Mouse (Mus musculus) urinary bladder, postnatal 14 days (tissue): ENCODE measurements around the gene Tulp2.
"Not testable (repeated sequence)": the region's sequence is repeated elsewhere in the genome, so short reads cannot be mapped to it uniquely, and the experiment has no call there.

ENCODE experiments used
- DNase-seq: peaks from one replicate; pipeline ENCODE4 v3.0.0; 2021; ENCODE audit warnings: low spot score

Tulp2 gene

DNA sequence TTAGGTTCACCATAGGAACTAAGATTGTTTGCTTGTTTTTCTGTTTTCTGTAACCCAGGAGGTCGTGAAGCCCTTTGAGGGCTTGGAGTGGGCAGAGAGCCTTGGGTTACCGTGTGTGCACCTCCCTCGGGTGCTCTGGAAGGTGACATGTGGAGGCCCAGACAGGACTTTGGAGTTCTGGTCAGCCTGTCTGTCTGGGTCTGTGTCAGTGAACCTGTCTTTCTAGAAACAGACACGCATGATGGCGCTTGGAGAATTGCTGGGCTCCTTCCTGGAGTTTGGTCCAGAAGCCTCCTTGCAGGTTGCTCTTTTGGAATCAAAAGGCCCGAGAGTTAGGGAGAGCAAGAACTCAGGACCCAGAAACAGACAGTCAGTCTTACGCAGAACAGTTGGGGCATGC lies 21.3 kb upstream of the Tulp2 start:
- DNase-seq, result no peak

DNA sequence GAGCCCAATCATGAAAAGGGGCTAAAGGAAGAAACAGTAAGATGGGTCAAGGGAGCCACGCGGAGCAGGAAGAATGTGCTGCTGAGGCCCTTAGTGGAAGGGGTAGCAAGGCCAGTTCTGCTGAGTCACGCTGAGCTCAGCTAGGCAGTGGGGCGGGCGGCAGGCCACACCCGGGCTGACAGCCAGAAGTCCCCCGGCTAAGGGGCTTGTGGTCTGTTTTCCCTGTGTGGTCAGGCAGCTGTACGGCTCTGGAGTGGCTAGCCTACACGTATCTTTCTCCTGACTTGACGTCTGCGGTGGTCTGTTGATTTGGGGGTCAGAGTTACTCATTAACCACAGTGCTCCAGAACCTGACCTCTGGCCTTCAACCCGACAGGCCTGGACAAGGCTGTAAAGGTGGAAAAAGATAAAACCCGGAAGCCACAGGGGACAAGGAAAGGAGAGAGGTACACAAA lies 20.8 kb upstream of the Tulp2 start:
- peak; percentile 84 for DNase-seq

DNA sequence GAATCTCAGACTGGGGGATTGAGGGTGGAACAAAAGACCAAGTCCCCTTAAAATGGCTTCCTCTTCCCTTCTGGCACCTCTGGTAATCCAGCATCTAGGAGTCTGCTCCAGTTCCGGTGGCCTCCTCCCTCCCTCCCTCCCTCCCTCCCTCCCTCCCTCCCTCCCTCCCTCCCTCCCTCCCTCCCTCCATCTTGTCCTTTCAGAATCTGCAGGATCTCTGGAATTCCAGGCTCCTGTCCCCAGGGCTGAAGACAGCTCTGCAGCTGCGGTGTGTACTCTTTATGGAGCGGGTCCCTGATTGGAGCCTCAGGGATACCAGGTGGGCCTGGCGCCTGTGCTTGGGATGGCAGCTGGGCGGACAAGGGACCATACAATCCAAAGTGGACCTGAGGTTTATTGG lies 20.4 kb upstream of the Tulp2 start:
- no peak for DNase-seq

DNA sequence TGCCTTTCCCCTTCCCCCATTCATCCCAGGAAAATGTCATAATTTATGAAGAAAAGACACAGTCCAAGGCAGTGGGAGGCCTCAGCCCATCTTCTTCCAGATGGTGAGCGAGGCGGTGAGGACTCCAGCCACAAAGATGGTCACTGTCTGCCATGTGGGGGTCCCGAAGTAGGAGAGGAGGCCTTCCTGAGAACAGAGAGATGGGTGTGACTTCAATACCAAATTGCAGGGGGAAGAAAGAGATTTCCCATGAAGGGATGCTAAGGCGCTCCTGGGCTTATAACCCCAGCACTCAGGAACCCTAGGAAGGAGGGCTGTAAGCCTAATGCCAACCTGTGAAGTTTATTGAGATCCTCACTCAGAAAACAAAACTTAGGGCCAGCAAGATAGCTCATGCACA lies 19.9 kb upstream of the Tulp2 start:
- DNase-seq, result no peak

DNA sequence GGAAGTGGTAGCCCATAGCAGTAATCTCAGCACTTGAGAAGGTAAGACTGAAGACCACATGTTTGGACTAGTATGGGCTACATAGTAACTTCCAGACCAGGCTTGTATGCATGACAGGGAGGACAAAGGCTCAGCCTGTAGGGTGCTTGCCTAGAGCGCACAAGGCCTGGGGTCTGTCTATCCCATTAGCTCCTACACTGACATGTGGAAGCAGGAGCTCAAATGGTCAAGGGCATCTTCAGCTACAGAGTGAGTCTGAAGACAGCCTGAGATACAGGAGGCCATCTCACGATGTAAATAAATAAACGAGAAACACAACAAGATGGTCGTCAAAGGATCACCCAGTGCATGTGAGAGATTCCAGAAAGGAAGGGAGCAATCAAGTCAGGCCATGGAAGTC lies 19.4 kb upstream of the Tulp2 start:
- DNase-seq, result no peak

DNA sequence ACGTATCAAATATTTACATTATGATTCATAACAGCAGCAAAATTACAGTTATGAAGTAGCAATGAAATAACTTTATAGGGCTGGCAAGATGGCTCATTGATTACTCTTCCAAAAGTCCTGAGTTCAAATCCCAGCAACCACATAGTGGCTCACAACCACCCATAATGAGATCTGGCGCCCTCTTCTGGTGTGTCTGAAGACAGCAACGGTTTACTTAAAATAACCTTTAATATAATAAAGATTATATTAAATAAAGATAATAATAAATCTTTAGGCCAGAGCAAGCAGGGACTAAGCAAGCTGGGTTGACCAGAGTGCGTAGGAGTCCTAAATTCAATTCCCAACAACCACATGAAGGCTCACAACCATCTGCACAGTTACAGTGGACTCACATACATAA lies 18.8 kb upstream of the Tulp2 start:
- DNase-seq, result not testable (repeated sequence)

DNA sequence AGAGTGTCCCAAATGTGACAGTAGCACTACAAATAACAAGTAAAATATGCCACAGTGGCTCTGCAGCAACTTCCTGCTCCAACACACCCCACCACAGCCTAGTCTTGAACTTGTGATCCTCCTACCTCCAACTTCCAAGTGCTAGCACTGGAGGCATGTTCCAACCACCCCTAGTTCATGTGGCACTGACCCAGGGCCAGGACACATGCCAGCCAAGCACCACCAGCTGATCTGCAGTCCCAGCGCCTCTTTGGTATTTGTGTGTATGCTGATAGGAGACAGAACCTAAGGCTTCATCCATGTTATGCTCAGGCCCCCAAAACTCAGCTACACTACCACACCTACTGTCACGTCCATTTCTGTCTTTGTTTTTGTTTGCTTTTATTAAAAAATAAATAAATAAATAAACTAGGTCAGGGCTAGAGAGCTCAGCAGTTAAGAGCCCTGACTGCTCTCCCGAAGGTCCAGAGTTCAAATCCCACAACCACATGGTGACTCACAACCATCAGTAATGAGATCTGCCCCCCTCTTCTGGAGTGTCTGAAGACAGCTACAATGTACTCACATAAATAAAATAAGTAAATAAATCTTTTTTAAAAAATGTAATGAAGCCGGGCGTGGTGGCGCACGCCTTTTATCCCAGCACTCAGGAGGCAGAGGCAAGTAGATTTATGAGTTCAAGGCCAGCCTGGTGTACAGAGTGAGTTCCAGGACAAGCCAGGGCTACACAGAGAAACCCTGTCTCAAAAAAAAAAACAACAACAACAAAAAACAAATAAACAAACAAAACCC lies 17.5 kb upstream of the Tulp2 start:
- no peak for DNase-seq

DNA sequence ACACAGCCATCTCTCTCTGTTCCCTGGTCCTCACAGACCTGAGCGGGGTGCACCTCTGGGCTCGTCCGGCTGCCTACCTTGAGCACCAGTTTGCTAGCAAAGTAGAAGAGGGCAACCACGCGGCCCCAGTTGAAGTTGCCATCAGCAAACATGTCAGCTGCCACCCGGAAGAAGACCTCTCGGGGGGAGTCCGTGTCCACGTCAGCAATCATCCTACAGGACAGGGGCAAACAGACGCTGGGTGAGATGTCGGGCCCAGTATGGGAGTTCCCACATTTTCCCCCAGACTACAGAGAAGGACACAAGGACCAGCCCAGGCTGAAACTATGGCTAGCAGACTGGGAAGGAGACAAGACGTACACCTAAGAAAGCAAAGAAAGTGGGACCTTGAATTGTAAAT lies 16.6 kb upstream of the Tulp2 start:
- no peak for DNase-seq

DNA sequence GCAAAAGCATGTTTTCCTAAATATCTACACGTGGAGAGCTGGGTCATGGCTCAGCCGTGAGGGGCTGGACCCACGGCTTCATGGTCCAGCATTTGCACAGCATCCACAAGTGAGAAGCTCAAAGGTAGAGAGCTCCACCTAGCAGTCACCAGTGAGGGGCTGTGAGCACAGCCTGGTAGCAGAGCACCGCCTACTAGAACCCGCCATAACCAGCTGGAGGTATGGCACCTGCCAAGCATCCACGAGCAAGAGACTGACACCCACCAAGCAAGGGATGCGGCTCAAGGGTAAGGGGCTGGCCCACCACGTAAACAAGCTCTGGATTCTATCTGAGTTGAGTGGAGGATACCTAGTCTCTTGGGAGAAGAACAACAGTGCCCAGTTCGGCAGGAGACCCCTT lies 16.1 kb upstream of the Tulp2 start:
- DNase-seq, result no peak

DNA sequence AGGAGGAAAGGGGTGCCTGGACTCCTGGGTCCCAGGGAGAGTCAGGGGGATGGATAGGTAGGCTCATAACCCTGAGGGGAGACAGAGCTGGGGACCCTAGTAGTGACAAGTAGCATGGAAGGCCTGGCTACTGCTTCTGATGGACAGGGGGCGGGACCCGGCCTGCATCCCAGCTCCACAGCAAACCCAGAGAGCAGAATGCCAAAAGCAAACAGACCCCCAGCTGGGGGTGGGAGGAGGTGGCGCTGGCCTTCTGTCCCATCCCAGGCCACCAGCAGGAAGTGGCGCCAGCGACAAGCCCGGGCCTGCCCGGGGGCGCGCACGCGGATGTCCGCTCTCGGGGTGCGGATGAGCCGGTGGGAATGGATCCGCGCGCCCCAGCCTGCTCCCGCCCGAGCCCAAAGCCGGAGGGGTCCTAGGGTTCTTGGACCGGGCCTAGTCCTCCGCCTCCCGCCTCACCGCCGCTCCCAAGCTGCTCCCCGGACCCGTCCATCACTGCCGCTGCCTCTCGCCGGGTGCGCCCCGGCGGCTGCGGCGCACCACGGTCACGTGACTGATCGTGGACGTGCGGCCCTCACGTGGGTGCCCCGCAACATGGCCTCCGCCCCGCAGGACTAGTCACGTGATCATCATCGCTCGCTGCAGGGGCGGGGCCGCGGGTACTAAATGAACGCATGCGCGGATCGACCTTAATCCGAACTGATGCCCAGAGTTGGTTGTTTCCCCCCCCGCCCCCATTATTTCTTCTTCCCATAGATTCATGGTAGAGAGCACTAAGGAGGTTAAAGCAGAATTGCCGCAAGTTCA lies 15.2 kb upstream of the Tulp2 start, which contains the start of gene Bax:
TSS of gene Bax (minus strand) at position 616 of the 807 bp plus-strand sequence.
- DNase-seq, result peak; percentile 96

DNA sequence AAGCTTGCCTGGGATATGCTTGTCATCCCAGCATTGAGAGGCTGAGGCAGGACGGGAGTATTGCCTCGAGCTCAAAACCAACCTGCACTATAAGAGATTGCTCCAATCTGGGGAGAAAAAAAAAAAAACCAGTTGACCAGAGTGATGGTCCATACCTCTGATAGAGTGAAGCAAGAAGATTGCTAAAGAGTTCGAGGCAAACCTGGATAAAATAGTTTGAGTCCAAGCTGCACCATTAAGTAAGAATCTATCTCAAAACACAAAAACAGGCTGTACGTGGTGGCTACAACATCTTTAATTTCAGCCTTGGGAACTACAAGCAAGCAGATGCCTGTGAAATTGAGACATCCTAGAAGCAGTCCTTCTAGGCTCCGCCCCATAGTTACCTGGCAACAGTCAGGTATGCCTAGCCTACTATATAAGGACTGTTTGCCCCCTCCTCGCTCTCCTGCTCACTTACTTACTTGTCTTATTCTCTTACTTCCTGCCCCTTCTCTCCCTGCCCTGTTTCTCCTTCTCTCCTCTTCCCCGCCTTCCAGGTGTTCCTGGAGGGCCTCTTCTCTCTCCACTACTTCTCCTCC lies 14.5 kb upstream of the Tulp2 start:
- DNase-seq, result no peak

DNA sequence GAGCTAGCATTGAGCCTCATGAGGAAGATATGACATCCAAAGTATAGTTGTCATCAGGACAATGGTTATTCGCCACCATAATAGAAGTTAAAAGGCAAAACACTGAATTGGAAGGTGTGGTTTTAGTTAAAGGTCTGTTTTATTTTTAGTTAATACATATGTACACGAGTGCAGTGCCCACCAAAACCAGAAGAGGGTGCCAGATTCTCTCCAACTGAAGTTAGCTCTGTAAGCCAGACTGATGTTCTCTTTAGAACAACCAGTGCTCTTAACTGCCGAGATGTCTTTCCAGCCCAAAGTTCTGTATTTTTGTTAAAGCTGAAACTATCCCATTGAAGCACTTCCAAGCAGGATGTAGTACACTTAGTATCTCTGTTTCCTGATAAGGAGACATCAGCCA lies 10.8 kb upstream of the Tulp2 start:
- DNase-seq, result peak; percentile 84

DNA sequence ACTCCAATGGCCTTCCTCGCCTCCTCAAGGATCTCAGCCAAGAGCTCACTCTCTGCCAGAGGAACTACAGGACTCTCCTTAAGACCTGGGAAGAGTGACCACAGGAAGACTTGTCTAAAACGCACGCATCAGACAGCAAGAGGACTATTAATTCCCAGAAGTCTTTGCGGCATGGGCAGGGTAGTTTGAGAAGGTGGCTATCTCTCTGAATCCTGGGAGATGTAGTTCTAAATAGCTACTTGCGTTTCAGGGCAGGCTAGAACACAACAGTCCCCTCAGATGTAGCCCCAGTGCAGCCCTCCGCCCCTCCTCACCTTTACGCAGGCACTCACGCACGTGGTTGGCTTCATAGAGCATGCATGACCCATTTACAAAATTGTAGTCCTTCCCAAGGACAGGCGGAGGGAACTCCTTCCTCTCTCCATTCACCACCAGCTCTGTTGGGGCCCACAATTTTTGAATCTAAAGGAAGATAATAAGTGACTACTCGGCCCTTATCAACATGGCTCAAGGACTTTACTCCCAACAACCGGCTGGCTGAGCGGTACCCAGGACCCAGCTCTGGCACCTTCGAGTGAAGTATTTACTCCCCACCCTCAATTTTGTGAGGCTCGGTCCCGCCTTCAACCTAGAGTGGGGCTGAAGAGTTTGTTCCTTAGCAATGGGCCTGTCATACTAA lies 6.2 kb upstream of the Tulp2 start:
- DNase-seq, result no peak

DNA sequence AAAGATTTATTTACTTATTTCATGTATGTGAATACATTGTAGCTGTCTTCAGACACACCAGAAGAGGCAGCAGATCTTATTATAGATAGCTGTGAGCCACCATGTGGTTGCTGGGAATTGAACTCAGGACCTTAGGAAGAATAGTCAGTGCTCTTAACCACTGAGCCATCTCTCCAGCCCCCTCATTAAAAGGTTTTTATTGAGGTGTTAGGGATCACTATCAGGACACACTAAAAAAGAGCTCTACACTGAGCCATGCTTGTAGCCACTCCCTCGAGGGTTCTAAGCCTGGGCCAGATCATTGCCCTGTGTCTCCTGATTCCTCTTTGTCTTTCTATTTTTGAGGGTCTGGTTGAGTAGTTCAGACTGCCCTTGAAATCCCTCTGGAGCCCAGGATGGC lies 5.2 kb upstream of the Tulp2 start:
- DNase-seq, result no peak

DNA sequence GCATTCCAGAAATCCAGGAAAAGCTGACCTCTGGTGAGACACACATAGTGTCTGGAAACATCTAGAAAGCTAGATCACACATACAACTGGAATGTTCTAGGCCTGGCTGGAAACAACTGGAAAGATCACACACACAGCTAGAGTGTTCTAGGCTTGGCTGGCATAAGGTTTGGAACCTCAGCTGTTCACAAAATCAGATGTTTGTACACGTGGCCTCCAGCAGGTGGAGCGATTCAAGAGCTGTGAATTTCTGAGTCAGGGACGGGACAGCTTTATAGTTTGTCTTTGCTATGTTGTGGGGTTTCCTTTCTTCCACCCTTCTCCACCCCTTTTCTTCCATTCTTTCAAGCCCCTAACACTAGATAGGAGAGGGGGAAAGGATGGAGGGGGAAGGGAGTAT lies 4.7 kb upstream of the Tulp2 start:
- DNase-seq, result peak; percentile 70

DNA sequence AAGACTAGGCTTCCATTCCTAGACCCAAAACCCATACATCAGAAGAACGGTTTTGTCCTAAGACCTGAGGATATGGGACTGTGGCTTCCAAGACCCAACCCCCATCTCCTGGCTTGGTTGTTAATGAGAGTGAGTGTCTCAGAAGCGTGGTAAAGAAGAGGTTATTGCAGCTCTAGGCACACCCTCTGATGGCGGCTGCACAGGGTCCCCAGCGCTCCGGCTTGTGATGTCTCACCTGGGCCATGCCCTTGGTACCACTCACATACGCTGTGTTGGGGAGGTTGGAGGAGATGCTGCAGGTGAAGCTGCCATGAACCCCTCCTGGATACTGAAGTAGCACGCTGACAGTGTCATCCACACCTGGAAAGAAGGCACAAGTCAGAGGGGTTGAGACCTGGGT lies 2.9 kb upstream of the Tulp2 start:
- no peak for DNase-seq

DNA sequence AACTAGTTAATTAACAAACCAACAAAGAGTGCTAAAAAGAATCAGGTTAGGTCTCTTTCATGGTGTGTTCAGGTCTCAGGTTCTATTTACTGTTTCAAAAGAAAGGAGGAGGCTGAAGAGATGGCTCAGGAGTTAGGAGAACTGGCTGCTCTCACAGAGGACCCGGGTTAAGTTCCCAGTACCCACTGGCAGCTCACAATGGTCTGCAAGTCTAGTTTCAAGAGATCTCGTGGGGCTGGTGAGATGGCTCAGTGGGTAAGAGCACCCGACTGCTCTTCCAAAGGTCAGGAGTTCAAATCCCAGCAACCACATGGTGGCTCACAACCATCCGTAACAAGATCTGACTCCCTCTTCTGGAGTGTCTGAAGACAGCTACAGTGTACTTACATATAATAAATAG lies 1.4 kb upstream of the Tulp2 start:
- DNase-seq, result not testable (repeated sequence)

DNA sequence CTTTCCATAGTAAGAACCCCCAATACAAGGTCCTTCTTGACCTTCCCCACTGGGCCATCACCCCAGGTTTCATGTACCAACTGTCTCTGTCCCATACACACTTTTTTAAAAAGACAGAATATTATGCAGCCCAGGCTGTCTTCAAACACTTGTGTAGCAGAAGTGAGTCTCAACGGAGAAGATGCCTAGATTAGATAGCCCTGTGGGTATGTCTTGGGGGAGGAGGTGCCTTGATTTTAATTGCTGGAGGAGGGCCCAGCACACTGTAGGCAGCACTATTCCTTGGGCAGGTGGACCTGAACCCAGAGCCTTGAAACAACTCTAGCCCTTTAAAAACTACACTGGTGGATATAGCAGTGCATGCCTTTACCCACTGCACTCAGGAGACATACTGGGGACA lies 489 bp downstream of the Tulp2 start:
- DNase-seq, result no peak

DNA sequence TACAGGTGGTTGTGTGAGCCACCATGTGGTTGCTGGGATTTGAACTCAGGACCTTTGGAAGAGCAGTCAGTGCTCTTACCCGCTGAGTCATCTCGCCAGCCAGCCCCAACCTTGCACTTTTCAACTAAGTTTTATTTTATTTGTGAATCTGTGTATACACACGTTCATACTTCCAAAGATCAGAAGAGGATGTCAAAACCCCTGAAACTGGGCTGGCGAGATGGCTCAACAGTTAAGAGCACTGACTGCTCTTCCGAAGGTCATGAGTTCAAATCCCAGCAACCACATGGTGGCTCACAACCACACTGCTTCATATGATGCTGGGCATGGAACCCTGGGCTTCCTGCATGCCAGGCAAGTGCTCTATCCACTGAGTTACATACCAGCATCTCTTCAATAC lies 3.3 kb downstream of the Tulp2 start:
- DNase-seq, result not testable (repeated sequence)

DNA sequence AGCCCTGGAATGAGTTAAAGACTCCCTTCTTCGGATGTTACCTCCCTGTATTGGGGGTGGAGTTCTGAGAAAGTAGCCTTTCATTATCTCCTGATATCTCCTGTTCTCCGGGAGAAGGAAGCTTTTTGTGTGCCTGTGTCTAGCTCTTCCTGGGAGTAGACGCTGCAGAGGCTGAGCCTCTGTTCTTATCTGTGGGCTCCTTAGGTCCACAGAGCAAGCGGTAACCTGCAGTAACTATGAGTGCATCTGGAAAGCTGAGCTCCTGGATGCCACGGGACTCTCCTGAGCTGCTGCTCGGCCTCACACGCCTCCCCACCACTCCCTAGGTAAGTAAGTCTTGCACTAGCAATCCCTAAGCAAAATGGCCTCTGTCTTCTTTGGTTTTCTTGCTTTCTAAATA lies 4.5 kb downstream of the Tulp2 start:
- DNase-seq, result no peak

DNA sequence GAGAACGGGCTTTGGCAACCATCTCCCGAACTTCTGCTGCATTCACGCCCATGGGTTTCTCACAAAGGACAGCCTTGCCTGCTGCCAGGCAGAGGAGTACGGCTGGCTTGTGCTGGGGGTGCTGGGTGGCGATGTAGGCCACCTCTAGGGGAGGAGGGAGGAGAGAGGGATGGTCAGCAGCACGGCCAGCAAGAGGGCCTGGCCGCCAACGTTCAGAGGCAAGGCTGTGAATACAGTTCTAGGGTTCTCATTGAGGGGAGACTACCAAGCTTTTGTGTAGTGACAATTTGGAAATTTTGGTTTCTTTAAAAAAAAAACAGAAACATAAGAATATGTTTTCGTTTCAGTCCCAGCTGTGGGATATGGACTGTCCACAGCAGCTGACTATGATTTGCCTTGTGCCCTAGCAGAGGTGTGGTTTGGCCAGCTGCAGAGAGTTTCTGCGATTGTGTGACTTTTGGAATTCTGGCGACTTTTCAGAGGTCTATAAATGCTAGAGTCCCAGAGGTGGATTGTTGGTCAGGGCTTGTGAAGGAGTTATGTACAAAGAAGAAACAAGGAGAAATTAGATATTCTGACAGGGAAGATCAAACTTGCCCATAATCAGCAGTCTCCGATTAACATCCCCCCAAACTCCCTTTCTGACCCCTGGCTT lies 5.2 kb downstream of the Tulp2 start, which contains the start of gene Gm45808:
TSS of gene Gm45808 (minus strand) at position 51 of the 655 bp plus-strand sequence.
- no peak for DNase-seq

DNA sequence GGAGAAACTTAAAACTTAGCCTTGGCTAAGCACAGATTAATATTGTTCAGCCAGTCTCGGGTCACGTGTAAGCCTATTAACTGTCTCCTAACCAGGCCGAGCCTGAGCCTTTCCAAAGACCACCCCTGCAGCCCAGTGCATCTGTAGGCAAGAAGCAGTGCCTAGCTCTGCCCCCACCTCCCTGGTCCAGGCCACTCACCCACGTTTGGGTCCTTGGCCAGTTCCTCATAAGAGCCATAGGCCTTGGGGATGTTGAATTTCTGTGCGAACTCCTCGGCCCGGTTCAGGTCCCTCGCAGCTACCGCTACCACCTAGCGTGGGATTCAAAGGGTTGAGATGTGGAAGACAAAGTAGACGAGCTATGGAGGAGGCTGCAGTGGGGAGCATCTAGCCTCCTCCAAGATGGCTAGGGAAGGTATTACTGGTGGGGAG lies 6.2 kb downstream of the Tulp2 start:
- no peak for DNase-seq
